Mouse (Mus musculus): ENCODE results near the gene Ddx41.

- TF ChIP-seq CTCF (IDR thresholded peaks at IDR 0.05; ENCODE audit: control insufficient read depth, insufficient read depth, low read length) (no peak), POLR2A (IDR thresholded peaks at IDR 0.05; ENCODE audit: borderline replicate concordance, control insufficient read depth, low read depth, low read length) (no peak)
Observed at GRCm38 (mm10) chr13:55495702-55496101, 40.8 kb downstream of the Ddx41 start.

All from bone marrow, adult 2 months (tissue).